Mouse (Mus musculus) heart, embryonic 10.5 days (tissue): ENCODE measurements around the gene Olfr318. TPM values are rescaled to one million over a fixed set of nuclear protein-coding genes. Genes with fewer than 3 reads are reported as not detected.

Experiments used
- DNase-seq: peaks from one replicate; pipeline ENCODE4 v3.0.0-alpha.2; 2017; ENCODE audit warnings: low spot score
- H3K27ac ChIP-seq: fragments of 300-500 bp; sonication (generic); 2 replicates; pipeline ENCODE4 v1.5.1; 2016; ENCODE audit warnings: mild to moderate bottlenecking
- H3K27me3 ChIP-seq: fragments of 300-500 bp; sonication (generic); 2 replicates; pipeline ENCODE4 v1.6.1; 2016; ENCODE audit warnings: mild to moderate bottlenecking; ENCODE audit not compliant: poor library complexity, insufficient read depth, severe bottlenecking
- H3K36me3 ChIP-seq: fragments of 300-500 bp; sonication (generic); 2 replicates; pipeline ENCODE4 v1.6.1; 2016; ENCODE audit warnings: mild to moderate bottlenecking, moderate library complexity
- H3K4me1 ChIP-seq: fragments of 300-500 bp; sonication (generic); 2 replicates; pipeline ENCODE4 v1.6.1; 2016; ENCODE audit warnings: mild to moderate bottlenecking
- H3K4me3 ChIP-seq: fragments of 300-500 bp; sonication (generic); 2 replicates; pipeline ENCODE4 v1.5.1; 2016; ENCODE audit warnings: mild to moderate bottlenecking, moderate library complexity
- H3K9me3 ChIP-seq: fragments of 300-500 bp; sonication (generic); 2 replicates; pipeline ENCODE4 v1.6.1; 2016; ENCODE audit warnings: mild to moderate bottlenecking, moderate library complexity
- polyA plus RNA-seq: library from polyadenylated mRNA; unstranded; fragments of >200 nt; fragmentation: Nextera tagmentation; extraction: Ambion mirVana; gene quantifications from 2 replicates; pipeline ENCODE4 v1.2.1, GENCODE M21; 2016

The Olfr318 gene
- polyA plus RNA-seq, 1 experiment from 2014 or later, result not detected

GRCm38 (mm10) chr11:58669252-58669651, 54.6 kb downstream of the Olfr318 start:
- DNase-seq, result no peak
- Histone ChIP-seq H3K27ac (no peak overlapping the region), H3K4me3 (no peak overlapping the region), H3K36me3 (no peaks in the 10 kb centered on the region), H3K27me3 (no peaks in the 10 kb centered on the region), H3K9me3 (no peaks in the 10 kb centered on the region), H3K4me1 (no peaks in the 10 kb centered on the region)

Other genes starting within 250 kb of the Olfr318 start
- not detected in 2 replicates for gene Olfr332, start 231.5 kb downstream of the Olfr318 start, polyA plus RNA-seq
- not detected in 2 replicates for gene Olfr331, start 221.4 kb downstream of the Olfr318 start, polyA plus RNA-seq
- not detected in 2 replicates for gene Olfr330, start 189.2 kb downstream of the Olfr318 start, polyA plus RNA-seq
- not detected in 2 replicates for gene Olfr329-ps, start 177.6 kb downstream of the Olfr318 start, polyA plus RNA-seq
- gene Olfr328, start 168.4 kb downstream of the Olfr318 start, polyA plus RNA-seq, result 0.08 TPM in 1 of 2 replicates, not detected in the other
- gene Olfr224, start 153.5 kb downstream of the Olfr318 start, polyA plus RNA-seq, result not detected in 2 replicates
- gene Olfr325, start 146.3 kb downstream of the Olfr318 start, polyA plus RNA-seq, result not detected in 2 replicates
- gene Olfr324, start 128.9 kb downstream of the Olfr318 start, polyA plus RNA-seq, result not detected in 2 replicates
- gene 2210407C18Rik, start 107.9 kb downstream of the Olfr318 start, polyA plus RNA-seq, result not detected in 2 replicates
- gene Olfr323, start 93.5 kb downstream of the Olfr318 start, polyA plus RNA-seq, result not detected in 2 replicates
- gene Trim58, start 83.5 kb downstream of the Olfr318 start, polyA plus RNA-seq, result 1.1 and 1.2 TPM in 2 replicates
- not detected in 2 replicates for gene Olfr322, start 65.2 kb downstream of the Olfr318 start, polyA plus RNA-seq
- gene Olfr320, start 42.9 kb downstream of the Olfr318 start, polyA plus RNA-seq, result not detected in 2 replicates
- gene Olfr319, start 24.9 kb downstream of the Olfr318 start, polyA plus RNA-seq, result not detected in 2 replicates
- gene Olfr317, start 15.2 kb upstream of the Olfr318 start, polyA plus RNA-seq, result not detected in 2 replicates
- not detected in 2 replicates for gene Olfr316, start 28.7 kb upstream of the Olfr318 start, polyA plus RNA-seq
- not detected in 2 replicates for gene Olfr315, start 49.2 kb upstream of the Olfr318 start, polyA plus RNA-seq
- gene Olfr314, start 58.9 kb upstream of the Olfr318 start, polyA plus RNA-seq, result not detected in 2 replicates
- gene Fam183b, start 77.9 kb upstream of the Olfr318 start, polyA plus RNA-seq, result 1.0 and 1.4 TPM in 2 replicates
- gene Olfr313, start 91.0 kb upstream of the Olfr318 start, polyA plus RNA-seq, result not detected in 2 replicates
- 0.04 TPM in 1 of 2 replicates, not detected in the other for gene Olfr312, start 105.2 kb upstream of the Olfr318 start, polyA plus RNA-seq
- gene Olfr311, start 115.2 kb upstream of the Olfr318 start, polyA plus RNA-seq, result not detected in 2 replicates
- 4.4 and 7.4 TPM in 2 replicates for gene Gm12258, start 123.1 kb upstream of the Olfr318 start, polyA plus RNA-seq
- 4.1 and 8.1 TPM in 2 replicates for gene 2810021J22Rik, start 143.2 kb upstream of the Olfr318 start, polyA plus RNA-seq
- 3.9 and 5.4 TPM in 2 replicates for gene Zfp39, start 180.2 kb upstream of the Olfr318 start, polyA plus RNA-seq
- not detected in 2 replicates for gene Btnl10, start 193.9 kb upstream of the Olfr318 start, polyA plus RNA-seq
- 169 and 213 TPM in 2 replicates for gene Rnf187, start 214.9 kb upstream of the Olfr318 start, polyA plus RNA-seq
- 4.8 and 9.8 TPM in 2 replicates for gene Hist3h2ba, start 224.9 kb upstream of the Olfr318 start, polyA plus RNA-seq
- 15.5 and 15.9 TPM in 2 replicates for gene Hist3h2a, start 230.7 kb upstream of the Olfr318 start, polyA plus RNA-seq
- gene Trim17, start 230.7 kb upstream of the Olfr318 start, polyA plus RNA-seq, result 0.75 and 0.79 TPM in 2 replicates